Mouse (Mus musculus) gastrocnemius, adult 18-20 months (tissue): ENCODE measurements around the gene Hypk. TPM values are rescaled to one million over a fixed set of nuclear protein-coding genes. Genes with fewer than 3 reads are reported as not detected.
A peak's percentile ranks its signal among the peaks of the same experiment; 100 is the strongest.

Experiments used
- DNase-seq: peaks from one replicate; pipeline ENCODE4 v3.0.0; 2021; ENCODE audit warnings: low spot score
- long read RNA-seq, 2 experiments: library from polyadenylated mRNA; stranded (forward); transcript quantifications; one replicate each; pipeline ENCODE4 v2.0.0; 2021
- total RNA-seq, 2 experiments: library from RNA; stranded (reverse); gene quantifications; 2 replicates each; pipeline ENCODE4 v1.2.3; 2021

Hypk gene
- 10 to 100 TPM; 10.9 to 15.1 TPM for total RNA-seq
- long read RNA-seq, experiment 1, transcript Hypk-204 (4 exons, 961 nt): major isoform, 106 of 110 reads
- long read RNA-seq, experiment 1, partial matches to known transcripts: 3 of 110 reads
- long read RNA-seq, experiment 1, other reads (novel, unspliced or antisense): 0 of 110 reads
- long read RNA-seq, experiment 2, transcript Hypk-204 (4 exons, 961 nt): major isoform, 138 of 138 reads
- long read RNA-seq, experiment 2, partial matches to known transcripts: 0 of 138 reads
- long read RNA-seq, experiment 2, other reads (novel, unspliced or antisense): 0 of 138 reads

- no peak for DNase-seq
Measured at GRCm38 (mm10) chr2:121452990-121453389, at the start of gene Hypk. TSS of gene Hypk (plus strand) at chr2:121453290.

GRCm38 (mm10) chr2:121403296-121403695, 49.8 kb upstream of the Hypk start:
- no peak for DNase-seq

GRCm38 (mm10) chr2:121408160-121408559, 44.9 kb upstream of the Hypk start:
- DNase-seq: peak; percentile 37

GRCm38 (mm10) chr2:121412843-121413386, 40.2 kb upstream of the Hypk start:
- DNase-seq: no peak

GRCm38 (mm10) chr2:121413387-121414042, 39.6 kb upstream of the Hypk start, which contains the start of the genes Pdia3 and Catsper2:
TSS of gene Pdia3 (plus strand) at chr2:121413775.
TSS of gene Catsper2 (minus strand) at chr2:121413792.
- DNase-seq: peak; percentile 96

GRCm38 (mm10) chr2:121414139-121414685, 38.9 kb upstream of the Hypk start:
- DNase-seq: no peak

GRCm38 (mm10) chr2:121415103-121415502, 38.0 kb upstream of the Hypk start:
- DNase-seq: no peak

GRCm38 (mm10) chr2:121415591-121415990, 37.5 kb upstream of the Hypk start:
- DNase-seq: no peak

GRCm38 (mm10) chr2:121416356-121416755, 36.7 kb upstream of the Hypk start:
- DNase-seq: no peak

- no peak for DNase-seq
Measured at GRCm38 (mm10) chr2:121418476-121418875, 34.6 kb upstream of the Hypk start.

GRCm38 (mm10) chr2:121423166-121423565, 29.9 kb upstream of the Hypk start:
- no peak for DNase-seq

- no peak for DNase-seq
Measured at GRCm38 (mm10) chr2:121425890-121426289, 27.2 kb upstream of the Hypk start.

GRCm38 (mm10) chr2:121434854-121435253, 18.2 kb upstream of the Hypk start:
- DNase-seq: no peak

- no peak for DNase-seq
Measured at GRCm38 (mm10) chr2:121439746-121440145, 13.3 kb upstream of the Hypk start.

- DNase-seq: no peak
Measured at GRCm38 (mm10) chr2:121440834-121441605, 12.1 kb upstream of the Hypk start.

- DNase-seq: no peak
Measured at GRCm38 (mm10) chr2:121441800-121442199, 11.3 kb upstream of the Hypk start.

GRCm38 (mm10) chr2:121442259-121443067, 10.6 kb upstream of the Hypk start:
- peak; percentile 51 for DNase-seq

GRCm38 (mm10) chr2:121443068-121443349, 10.1 kb upstream of the Hypk start:
- DNase-seq: no peak

GRCm38 (mm10) chr2:121444178-121444577, 8.9 kb upstream of the Hypk start, which contains the start of gene Ell3:
TSS of gene Ell3 (minus strand) at chr2:121444278.
- DNase-seq: no peak

GRCm38 (mm10) chr2:121445117-121445516, 8.0 kb upstream of the Hypk start:
- no peak for DNase-seq

- no peak for DNase-seq
Measured at GRCm38 (mm10) chr2:121446506-121446905, 6.6 kb upstream of the Hypk start.
